Mouse (Mus musculus) lung, postnatal 25 days (tissue): Measurements from ENCODE around the gene Ptcd2.
A peak's percentile ranks its signal among the peaks of the same experiment; 100 is the strongest.
"Not testable (repeated sequence)": the region's sequence is repeated elsewhere in the genome, so short reads cannot be mapped to it uniquely, and the experiment has no call there.

Experiments
- DNase-seq: peaks from one replicate; pipeline ENCODE4 v3.0.0; 2022; ENCODE audit warnings: low spot score

Gene Ptcd2

GRCm38 (mm10) chr13:99355861-99356260 is 11.4 kb upstream of the Ptcd2 start:
- DNase-seq = no peak

- no peak for DNase-seq
Observed at GRCm38 (mm10) chr13:99355072-99355471, 10.6 kb upstream of the Ptcd2 start.

DNA sequence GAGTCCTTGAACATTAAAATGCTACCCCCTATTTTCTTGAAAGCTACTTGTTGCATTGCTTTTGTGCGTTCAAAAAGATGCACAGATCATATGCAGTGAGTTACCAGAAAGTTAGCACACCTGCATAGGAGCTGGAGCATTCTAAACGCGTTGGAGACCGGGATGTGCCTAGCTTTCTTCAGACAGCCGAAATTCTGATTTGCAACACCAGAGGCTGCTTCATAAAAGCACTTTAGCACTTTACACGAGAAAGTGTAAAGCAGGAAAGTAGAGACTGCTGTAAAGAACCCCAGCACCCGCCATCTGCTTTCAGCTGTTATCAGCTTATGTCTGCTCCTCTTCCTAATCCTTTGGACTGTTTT is 9.0 kb upstream of the Ptcd2 start:
- no peak for DNase-seq

DNA sequence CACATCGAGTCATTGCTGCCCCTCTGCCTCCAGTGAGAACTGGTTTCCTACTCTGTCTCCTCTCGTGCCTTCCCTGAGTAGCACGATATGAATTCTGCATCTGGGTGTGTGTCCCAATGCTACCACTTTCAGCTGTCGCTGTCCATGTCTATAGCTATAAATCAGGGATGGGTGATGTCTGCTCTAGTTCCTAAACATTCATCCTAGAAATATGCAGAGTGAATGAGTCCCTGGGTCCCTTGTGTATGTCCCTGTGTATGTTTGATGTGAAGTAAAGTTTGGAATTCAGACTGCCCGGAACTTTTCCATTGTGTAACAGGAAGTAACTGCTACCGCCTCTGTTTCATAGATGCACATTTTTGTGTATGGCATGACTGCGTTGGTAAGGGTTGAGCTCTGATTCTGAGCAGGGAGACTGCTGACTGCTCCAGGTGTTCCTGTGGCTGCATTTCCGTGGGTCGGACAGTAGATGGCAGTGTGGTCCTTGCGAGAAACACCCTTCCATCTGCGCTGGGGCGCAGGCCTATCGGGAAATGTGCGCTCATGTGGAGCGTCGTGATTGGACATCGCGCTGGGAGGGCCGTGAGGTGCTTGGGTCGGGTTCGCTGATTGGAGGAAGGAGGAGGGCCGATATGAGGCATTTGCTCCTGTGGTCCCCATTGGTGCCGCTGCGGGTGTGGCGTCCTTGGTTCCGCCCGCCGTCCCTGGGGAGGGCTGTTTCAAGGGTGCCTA is 8.4 kb upstream of the Ptcd2 start:
- DNase-seq = peak; percentile 97

DNA sequence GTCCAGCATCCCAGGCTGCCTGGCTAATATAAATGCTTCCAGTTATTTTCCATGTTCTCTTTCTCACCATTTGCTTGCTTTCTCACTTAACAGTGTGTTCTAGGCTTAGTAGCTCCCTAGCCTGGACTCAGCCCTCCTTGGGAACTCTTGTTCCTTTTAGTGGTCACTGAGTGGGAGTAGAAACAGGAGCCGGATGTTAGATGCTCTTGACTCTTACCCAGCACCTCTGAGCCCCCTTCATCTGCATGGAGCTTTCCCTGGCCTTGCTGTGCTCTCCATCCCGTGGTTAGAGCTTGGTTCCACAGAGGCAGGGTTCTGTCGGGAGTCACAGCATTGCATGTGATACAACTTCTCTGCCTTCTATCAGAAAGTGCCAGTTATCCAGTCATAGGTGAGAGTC is 7.1 kb upstream of the Ptcd2 start:
- no peak for DNase-seq

GRCm38 (mm10) chr13:99351186-99351585 is 6.7 kb upstream of the Ptcd2 start:
- DNase-seq = no peak

DNA sequence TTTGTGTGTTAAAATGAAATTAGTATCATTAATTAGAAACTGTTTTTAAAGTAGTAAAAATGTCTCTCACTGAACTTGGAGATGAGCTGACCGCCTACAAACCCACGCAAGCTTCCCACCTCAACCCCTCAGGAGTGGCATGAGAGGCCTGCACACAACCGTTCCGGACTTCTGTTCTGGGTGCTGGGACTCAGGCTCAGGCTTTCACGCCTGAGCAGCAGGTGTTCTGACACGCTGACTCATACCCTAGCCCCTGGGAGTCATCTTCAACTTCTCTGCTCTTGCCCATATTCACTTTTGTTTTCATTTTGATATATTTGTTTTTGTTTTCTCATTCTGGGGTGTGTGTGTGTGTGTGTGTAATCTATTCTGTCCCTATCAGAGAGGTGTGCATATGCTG is 5.5 kb upstream of the Ptcd2 start:
- DNase-seq = no peak

GRCm38 (mm10) chr13:99343876-99344598 is 468 bp downstream of the Ptcd2 start:
- no peak for DNase-seq

DNA sequence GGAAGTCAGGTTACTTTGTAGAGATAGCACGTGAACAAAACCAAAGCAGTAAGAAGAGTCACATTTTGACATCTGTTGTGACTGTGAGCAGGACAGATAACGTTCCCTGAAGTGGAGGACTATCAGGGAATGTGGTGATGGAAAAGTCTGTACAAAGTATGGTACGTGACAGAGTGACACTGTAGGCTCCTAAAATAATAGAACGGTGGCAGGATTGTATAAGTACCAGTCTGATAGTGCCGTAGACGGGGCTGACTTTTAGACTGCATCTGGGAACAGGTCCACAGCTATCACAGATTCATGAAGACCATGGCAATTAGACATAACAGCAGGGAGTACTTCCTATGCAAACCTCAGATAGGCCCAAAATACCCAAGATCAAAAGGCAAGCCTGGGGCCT is 3.0 kb downstream of the Ptcd2 start:
- DNase-seq = no peak

- DNase-seq = no peak
Observed at GRCm38 (mm10) chr13:99337510-99337909, 7.0 kb downstream of the Ptcd2 start.

DNA sequence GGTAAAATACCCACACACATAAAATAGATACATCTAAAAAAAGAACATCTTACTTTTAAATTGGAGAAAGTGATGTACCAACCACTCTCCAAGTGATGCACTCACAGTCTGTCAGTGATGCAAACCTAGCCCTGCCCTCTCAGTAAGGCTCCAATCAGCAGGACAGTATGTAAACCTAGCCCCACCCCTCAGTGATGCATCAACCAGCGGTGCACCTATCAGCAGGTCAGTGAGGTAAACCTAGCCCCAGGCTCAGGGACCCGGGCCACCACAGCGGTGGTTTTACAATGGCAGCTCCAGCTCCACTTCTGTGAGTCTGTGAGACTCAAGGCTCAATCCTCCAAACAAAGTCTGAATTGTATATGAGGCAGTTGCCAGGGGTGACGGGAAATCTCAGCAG is 13.2 kb downstream of the Ptcd2 start:
- no peak for DNase-seq

GRCm38 (mm10) chr13:99324337-99324685 is 20.2 kb downstream of the Ptcd2 start:
- DNase-seq = not testable (repeated sequence)

GRCm38 (mm10) chr13:99323632-99324336 is 20.7 kb downstream of the Ptcd2 start:
- peak; percentile 54 for DNase-seq

DNA sequence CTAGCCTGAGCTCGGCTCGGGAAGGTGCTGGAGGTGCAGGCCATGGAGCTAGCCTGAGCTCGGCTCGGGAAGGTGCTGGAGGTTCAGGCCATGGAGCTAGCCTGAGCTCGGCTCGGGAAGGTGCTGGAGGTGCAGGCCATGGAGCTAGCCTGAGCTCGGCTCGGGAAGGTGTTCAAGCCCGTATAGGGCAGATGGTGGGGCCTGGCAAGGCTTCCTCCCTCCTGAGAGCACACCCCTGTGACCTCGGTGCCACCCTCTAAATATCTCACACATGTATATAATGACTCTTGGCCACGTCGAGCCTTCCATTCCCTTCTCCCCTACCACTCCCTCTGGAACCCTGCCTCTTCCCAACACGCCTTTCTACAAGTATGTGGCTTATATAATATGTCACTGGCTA is 21.6 kb downstream of the Ptcd2 start:
- not testable (repeated sequence) for DNase-seq

DNA sequence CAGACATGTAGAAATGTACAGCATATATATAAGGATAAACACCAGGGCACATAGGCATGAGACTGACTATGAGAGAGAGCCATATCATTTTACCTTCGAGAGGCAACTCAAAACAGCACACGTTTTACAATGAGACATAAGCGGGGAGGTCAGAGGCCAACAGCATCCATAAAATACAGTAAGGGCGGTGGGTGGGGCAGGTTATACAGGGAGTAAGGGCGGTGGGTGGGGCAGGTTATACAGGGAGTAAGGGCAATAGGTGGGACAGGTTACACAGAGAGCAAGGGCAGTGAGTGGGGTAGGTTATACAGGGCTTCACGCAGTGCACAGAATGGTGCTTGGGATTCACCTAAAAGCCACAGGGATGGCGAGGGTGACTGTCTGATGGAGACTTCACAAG is 24.1 kb downstream of the Ptcd2 start:
- DNase-seq = no peak

DNA sequence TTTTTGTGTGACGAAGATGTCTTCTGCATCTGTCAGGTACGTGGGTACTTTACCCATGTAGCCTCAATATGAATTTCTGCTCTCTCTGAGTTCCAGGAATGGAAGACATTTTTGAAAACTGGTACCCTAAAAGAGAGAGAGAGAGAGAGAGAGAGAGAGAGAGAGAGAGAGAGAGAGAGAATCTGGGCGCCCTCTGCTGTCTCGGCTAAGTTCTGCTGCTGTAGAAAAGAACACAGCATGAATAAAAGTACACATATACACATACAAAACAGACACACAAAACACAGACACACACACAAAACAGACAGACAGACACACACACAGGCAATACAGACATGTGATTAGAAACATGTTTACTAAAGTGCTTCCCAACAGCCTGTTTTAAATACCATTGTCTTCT is 27.4 kb downstream of the Ptcd2 start:
- DNase-seq = no peak

GRCm38 (mm10) chr13:99316366-99316765 is 28.1 kb downstream of the Ptcd2 start:
- DNase-seq = no peak

- DNase-seq = no peak
Observed at GRCm38 (mm10) chr13:99314657-99315181, 29.8 kb downstream of the Ptcd2 start.

GRCm38 (mm10) chr13:99314098-99314497 is 30.4 kb downstream of the Ptcd2 start:
- no peak for DNase-seq

DNA sequence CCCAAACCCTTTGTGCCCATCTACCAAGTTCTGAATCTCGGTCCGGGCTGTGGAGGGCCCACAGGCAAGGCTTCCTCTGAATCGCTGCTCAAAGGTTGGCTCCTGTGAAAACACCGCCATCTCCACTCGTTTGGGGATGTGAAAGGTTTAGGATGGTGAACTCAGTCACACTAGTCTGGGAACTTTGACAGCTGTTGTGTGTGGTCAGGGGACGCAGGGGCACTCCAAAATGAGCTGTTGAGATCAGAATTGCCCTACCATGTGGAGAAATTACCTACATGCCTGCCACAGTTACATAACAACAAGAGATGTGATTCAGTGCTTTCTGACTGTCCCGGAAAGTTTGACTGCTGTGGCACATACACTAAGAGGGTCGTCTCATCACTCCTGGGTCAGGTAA is 36.1 kb downstream of the Ptcd2 start:
- DNase-seq = no peak

- DNase-seq = peak; percentile 51
Observed at GRCm38 (mm10) chr13:99307930-99308359, 36.6 kb downstream of the Ptcd2 start.

DNA sequence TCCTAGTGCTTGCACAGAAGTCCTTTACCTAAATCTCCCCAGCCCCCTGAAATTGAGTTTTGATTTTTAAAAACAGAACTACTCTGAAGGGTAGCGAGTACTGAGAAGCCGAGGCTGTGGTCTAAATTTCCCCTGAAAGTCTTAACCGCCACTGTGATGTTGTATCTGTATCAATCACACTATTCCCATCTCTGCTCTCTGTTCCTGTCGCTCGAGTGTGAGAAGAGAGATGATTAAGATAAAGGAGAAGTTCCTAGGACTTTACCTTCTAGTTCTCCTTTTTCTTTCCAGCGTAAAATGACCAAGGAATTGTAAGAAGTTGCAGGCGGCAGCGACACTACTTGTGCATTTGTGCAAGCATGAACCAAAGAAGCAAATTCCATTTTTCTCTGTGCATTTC is 38.3 kb downstream of the Ptcd2 start:
- no peak for DNase-seq

- DNase-seq = peak; percentile 69
Observed at GRCm38 (mm10) chr13:99305186-99305585, 39.3 kb downstream of the Ptcd2 start.
